Mouse (Mus musculus): ENCODE results near the gene Gm11983.
"Not testable (repeated sequence)": the region's sequence is repeated elsewhere in the genome, so short reads cannot be mapped to it uniquely, and the experiment has no call there.

Gm11983 gene

DNA sequence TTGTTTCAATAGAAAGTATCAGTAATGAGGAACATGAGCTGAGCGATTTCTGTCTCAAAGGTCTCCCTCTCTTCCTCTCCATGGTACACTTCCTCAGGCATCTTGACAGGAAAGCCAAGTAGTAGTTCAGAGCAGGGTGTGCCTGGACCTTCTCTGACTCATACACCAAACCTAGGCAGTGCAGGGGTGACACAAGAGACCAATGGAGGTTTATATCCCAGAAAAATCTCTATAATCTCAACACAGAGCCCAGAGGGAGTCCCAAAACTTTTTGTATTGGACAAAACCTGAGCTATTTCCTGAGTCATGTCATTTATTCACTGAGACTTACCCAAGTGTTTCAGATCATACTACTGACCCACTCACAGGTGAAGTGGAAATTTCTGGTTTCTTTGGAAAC, at the start of gene Gm11983:
Gm11983 (minus strand) TSS at position 101 of the 400 bp plus-strand sequence.
- no peak for DNase-seq (ENCODE audit: low spot score in 2 of 2)

DNA sequence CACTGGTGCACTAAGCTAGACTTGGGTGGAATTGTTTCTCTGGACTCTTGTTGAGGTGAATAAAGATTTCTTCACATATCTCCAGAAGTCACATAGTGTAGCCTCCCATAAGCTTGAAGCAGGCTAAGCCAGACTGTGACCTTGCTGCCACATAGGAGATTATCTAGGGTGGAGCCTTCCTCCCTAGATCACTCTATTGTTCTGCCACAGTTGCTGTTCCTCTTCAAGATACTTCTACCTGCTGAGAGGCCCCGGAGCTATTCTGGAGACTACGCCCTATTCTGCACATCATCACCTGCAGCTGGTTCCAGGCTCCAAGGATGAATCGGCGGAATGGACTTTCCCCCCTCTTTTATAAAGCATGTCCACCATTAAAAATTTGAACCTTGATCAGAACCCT, 45.6 kb upstream of the Gm11983 start:
- DNase-seq (ENCODE audit: low spot score in 2 of 2), result not testable (repeated sequence)

DNA sequence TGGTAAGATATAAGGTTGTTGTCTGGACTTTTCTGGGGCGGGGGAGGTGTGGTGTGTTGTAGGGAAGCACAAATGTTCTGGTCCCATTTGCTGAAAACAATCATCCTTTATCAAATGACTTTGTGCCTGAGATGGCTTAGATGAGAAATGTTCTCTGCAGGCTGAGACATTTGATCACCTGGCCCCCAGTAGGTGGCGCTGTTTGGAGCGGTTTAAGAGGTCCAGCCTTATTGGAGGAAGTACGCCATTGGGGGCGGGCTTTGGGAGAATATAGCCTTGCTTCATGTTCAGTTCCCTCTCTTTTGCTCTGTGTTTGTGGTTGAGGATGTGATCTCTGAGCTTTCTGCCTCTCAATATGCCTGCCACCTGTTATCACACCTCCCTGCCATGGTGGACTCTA, 44.2 kb upstream of the Gm11983 start:
- peak in 1 of 2 experiments; percentile 37 for DNase-seq (ENCODE audit: low spot score in 2 of 2)

DNA sequence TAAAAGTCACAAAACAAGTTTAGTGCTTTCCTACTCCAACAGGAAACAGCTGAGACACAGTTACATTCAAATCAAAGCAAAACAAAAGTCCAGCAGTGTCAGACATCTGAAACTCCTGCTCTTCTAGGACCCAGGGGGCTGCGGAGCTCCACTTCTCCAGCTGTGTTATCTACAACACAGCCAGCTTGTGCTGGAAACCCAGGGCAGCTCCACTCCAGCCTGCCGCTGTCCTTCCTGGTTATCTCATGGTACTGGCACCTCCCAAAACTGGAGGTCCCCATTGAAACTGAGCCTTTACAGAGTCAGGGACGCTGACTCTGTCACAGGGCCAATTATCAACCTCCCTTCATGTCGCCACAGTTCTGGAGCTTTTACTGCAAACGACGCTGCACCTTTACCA, 40.3 kb upstream of the Gm11983 start:
- no peak for DNase-seq (ENCODE audit: low spot score in 2 of 2)

- DNase-seq (ENCODE audit: low spot score in 2 of 2), result no peak
Observed at GRCm38 (mm10) chr11:6870947-6871346, 33.5 kb upstream of the Gm11983 start.

GRCm38 (mm10) chr11:6865536-6865935, 28.1 kb upstream of the Gm11983 start:
- DNase-seq (ENCODE audit: low spot score in 2 of 2), result no peak

DNA sequence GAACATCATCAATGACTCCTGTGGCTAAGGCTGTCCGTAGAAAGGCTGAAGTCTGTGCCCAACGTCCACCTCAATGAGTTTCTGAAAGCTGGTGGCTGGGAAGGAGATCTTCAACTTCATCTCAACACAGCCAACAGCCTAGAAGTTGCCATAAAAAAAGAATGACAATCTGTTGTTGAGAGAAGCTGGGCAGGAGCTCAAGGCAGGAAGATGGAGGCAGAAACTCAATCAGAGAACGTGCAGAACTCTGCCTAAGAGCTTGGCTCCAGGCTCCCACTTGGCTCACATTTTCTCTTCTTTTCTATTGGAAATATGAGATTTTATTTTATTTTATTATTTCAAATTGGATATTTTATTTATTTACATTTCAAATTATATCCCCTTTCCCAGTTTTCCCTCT, 24.7 kb upstream of the Gm11983 start:
- no peak for DNase-seq (ENCODE audit: low spot score in 2 of 2)

DNA sequence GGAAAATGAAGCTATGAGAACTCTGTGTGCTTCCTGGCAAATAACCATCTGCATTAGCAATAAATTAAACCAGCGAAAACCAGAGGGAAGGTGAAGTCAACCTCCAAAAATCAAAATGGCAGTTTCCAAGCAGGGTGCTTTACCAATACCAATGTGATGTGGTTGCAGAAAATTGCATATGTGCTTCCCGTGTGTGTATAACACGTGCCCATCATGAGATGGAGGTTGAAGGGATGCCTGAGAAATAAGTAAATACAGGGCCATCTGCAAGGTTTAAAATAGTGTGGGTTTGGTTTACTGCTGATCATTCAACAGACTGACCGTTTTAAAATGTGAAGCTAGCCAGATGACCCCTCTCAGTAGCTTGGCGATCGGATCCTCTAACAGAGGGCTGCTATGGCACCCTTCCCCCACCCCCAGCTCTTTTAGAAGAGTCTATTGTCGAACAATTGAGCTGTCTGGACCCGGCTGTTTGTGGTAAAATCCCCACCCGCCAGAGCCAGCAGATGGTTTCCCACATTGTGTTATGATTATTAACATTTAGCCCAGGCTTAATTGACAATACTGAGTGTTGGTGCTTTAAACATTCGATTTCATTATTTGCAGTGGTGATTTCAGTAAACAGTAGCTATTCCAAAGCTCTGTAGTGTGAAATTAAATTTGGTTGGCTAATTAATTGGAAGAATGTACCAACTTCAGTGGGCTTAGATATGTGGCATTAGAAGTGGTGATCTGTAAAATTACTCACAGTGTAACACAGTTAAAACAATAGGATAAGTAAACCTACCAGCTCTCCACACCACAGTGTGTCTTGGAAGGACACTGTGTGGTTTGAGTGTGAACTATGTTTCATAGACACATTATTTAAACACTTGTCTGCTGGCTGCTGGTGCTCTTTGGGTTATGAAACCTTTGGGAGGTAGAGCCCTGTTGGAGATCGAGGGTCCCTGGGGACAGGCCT, 22.7 kb upstream of the Gm11983 start:
- DNase-seq (ENCODE audit: low spot score in 2 of 2), result peak in 1 of 2 experiments; percentile 17

DNA sequence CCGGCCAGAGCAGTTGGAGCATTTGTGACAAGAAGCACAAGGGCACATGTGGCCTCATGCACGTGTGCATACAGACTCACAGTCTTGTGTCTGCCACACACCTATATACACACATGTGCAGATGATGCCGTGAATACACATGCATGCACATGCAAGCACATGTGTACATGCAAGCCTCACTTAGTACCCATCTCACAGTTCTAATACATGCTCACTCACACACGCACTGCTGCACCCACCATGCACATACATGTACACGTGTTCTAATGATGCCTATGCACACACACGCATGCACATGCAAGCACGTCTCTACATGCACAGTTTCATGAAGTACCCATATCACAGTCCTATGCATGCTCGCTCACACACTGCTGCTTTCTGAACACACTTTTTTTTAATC, 21.6 kb upstream of the Gm11983 start:
- DNase-seq (ENCODE audit: low spot score in 2 of 2), result no peak

DNA sequence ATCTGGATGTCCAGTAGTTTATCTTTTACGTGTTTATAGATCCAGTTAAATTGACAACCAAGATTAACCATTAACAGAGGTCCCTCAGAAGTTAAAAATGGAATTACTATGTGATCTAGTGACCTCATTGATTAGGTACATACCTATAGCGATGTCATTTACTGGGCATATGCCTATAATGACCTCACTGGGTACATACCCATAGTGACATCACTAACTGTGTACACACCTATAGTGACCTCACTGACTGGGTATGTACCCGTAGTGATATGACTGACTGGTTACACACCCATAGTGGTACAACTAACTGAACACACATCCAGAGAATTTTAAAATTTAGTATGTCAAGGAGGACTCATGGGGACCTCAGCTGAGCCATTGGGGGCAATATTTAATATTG, 18.5 kb upstream of the Gm11983 start:
- DNase-seq (ENCODE audit: low spot score in 2 of 2), result no peak

- DNase-seq (ENCODE audit: low spot score in 2 of 2), result not testable (repeated sequence)
Observed at GRCm38 (mm10) chr11:6853366-6853765, 15.9 kb upstream of the Gm11983 start.

GRCm38 (mm10) chr11:6843831-6844230, 6.4 kb upstream of the Gm11983 start:
- no peak for DNase-seq (ENCODE audit: low spot score in 2 of 2)

DNA sequence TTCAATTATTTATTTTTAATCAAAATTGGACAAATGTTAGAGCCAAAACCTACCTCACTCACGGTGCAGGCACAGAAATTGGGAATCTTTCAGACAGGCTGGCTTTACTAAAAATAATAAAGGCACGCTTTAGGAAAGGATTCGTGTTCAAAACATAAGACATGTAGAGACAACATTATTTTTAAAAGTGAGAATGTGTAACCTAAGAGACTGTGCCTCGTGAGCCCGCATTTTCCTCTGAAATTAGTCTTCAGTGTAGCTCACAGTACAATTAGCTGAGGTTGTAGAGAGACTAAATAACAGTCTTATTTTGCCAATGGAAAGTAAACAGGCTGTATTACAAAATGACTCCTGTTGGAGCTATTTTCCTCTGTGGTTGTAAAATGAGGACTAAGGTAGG, 4.7 kb upstream of the Gm11983 start:
- DNase-seq (ENCODE audit: low spot score in 2 of 2), result no peak

DNA sequence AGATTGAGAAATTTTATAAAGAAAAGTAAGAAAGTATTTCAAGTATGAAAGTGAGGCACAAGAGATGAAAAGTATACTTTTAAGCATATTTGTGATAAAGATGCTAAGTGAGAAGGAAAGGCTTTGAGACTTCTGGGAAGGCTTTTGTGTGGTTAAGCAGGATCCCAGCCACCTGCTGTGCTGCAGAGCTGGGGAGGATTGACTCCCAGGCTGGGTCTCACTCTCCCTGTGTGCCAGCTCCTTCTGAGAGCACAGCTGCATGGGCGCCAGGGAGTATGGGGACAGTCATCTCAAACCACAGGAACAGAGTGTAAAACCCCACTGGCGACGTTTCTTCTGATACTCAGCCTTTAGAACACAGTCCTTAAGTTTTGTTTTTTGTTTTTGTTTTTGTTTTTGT, 3.3 kb upstream of the Gm11983 start:
- no peak for DNase-seq (ENCODE audit: low spot score in 2 of 2)

- DNase-seq (ENCODE audit: low spot score in 2 of 2), result no peak
Observed at GRCm38 (mm10) chr11:6834636-6835035, 2.8 kb downstream of the Gm11983 start.

- no peak for DNase-seq (ENCODE audit: low spot score in 2 of 2)
Observed at GRCm38 (mm10) chr11:6833731-6834130, 3.7 kb downstream of the Gm11983 start.

- peak in 1 of 2 experiments; percentile 9 for DNase-seq (ENCODE audit: low spot score in 2 of 2)
Observed at GRCm38 (mm10) chr11:6831931-6832330, 5.5 kb downstream of the Gm11983 start.

DNA sequence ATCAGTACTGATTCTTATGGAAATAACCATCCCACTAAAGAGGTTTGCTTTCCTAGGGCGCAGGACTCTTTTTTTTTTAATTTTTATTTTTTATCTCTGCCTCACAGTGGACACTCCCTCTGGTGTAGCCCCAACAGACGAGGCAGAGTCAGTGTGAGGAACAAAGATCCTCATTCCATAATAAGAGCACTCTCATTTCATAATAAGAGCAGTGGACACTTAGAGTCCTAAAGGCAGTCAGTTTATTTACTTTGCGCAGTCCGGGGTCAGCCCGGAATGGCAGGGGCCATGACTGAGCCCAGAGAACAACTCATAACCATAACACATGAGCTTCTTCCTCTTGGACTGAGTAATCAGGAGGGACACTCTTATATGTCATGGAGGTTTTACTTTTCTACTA, 9.3 kb downstream of the Gm11983 start:
- DNase-seq (ENCODE audit: low spot score in 2 of 2), result no peak

GRCm38 (mm10) chr11:6826157-6826556, 11.3 kb downstream of the Gm11983 start:
- no peak for DNase-seq (ENCODE audit: low spot score in 2 of 2)

DNA sequence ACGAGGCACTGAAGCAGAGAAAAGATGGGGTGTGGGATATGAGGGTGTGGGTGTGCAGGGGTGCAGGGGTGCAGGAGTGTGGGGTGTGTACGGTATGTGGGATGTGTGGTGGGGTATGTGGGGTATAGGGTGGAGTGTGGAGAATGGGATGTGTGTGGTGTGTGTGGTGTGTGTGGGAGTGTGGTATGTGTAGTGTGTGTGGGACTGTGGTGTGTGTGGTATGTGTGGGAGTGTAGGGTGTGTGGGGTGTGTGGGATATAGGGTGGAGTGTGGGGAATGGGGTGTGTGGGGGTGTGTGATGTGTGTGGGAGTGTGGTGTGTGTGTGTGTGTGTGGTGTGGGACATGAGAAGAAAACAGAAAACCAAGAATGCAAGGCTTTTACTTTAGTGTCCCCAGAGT, 14.3 kb downstream of the Gm11983 start:
- DNase-seq (ENCODE audit: low spot score in 2 of 2), result no peak

- no peak for DNase-seq (ENCODE audit: low spot score in 2 of 2)
Observed at GRCm38 (mm10) chr11:6814486-6814885, 23.0 kb downstream of the Gm11983 start.

DNA sequence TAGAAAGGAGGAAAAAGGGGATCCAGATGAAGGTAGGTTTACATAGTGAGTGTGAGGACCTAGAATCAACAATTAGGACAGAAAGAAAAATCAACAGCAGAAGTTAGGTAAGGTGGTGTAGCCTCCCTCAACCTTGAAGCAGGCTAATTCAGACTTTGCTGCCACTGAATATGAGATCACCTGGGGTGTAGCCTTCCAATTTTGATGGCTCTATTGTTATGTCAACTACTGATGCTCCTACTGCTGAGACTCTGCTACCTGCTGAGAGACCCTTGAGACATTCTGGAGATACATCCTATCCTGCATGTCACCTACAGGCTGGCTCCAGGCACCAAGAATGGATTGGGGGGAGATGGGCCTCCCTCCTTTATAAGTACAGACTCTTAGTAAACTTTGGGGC, 34.6 kb downstream of the Gm11983 start:
- not testable (repeated sequence) for DNase-seq (ENCODE audit: low spot score in 2 of 2)

GRCm38 (mm10) chr11:6790690-6791089, 46.8 kb downstream of the Gm11983 start:
- peak in 1 of 2 experiments; percentile 10 for DNase-seq (ENCODE audit: low spot score in 2 of 2)
